8 mouse cellular contexts compared by ENCODE assay signal in genomic region chr5:65478224-65478623, GRCm38 (mm10). TPM values are rescaled to one million over a fixed set of nuclear protein-coding genes. Genes with fewer than 3 reads are reported as not detected.
DNase-seq lines count a peak whose midpoint lies in the region; ATAC-seq and TF ChIP-seq lines count a peak whose summit lies in the region.
"Had no signal": no experiment of that assay in that cellular context is flagged by ENCODE, and none has a peak within 500 bp of the region (broad histone marks: within the 10 kb centered on the region; RNA-seq: fewer than 3 reads in every experiment).

No protein-coding gene starts in this region.

- no peak overlapping the region for H3K4me3 ChIP-seq in kidney, embryonic 15.5 days (replicated peaks)
- no peak overlapping the region for H3K4me3 ChIP-seq in liver, embryonic 15.5 days (replicated peaks)

- peak; percentile 59 for TF ChIP-seq CTCF in Patski (IDR thresholded peaks at IDR 0.05)

- no peaks in the 10 kb centered on the region for H3K4me1 ChIP-seq in kidney, embryonic 15.5 days
- H3K4me1 ChIP-seq in liver, embryonic 15.5 days (replicated peaks), result peaks cover 43% of the 10 kb centered on the region

- no peaks in the 10 kb centered on the region for H3K27me3 ChIP-seq in kidney, embryonic 15.5 days
- no peaks in the 10 kb centered on the region for H3K27me3 ChIP-seq in Patski
- no peaks in the 10 kb centered on the region for H3K27me3 ChIP-seq in liver, embryonic 15.5 days

- 68% methylated on average over 4 of the region's 4 CpGs for WGBS in kidney, embryonic 15.5 days
- 54% methylated on average over 4 of the region's 4 CpGs for WGBS in liver, embryonic 15.5 days (ENCODE audit: insufficient replicate concordance)

- H3K27ac ChIP-seq in kidney, embryonic 15.5 days, result no peak overlapping the region
- peak overlapping the region; percentile 16; the same call in 1 of the 2 replicates for H3K27ac ChIP-seq in liver, embryonic 15.5 days (replicated peaks)

- no peaks in the 10 kb centered on the region for H3K9me3 ChIP-seq in kidney, embryonic 15.5 days (replicated peaks)
- no peaks in the 10 kb centered on the region for H3K9me3 ChIP-seq in liver, embryonic 15.5 days (replicated peaks)

- no peak overlapping the region for H3K9ac ChIP-seq in kidney, embryonic 15.5 days
- H3K9ac ChIP-seq in liver, embryonic 15.5 days, result no peak overlapping the region

- H3K36me3 ChIP-seq in kidney, embryonic 15.5 days, result no peaks in the 10 kb centered on the region
- H3K36me3 ChIP-seq in liver, embryonic 15.5 days (replicated peaks), result no peaks in the 10 kb centered on the region

- H3K4me2 ChIP-seq in kidney, embryonic 15.5 days, result no peak overlapping the region
- no peak overlapping the region for H3K4me2 ChIP-seq in liver, embryonic 15.5 days

- CTCF ChIA-PET in Patski (lab: Charles Lee), result no interaction called here

- DNase-seq in kidney, adult 9 months, result peak; percentile 37
- DNase-seq in CD4-positive, CD25-positive, alpha-beta regulatory T cell, adult 2 months (ENCODE audit: low read depth, low spot score), result peak; percentile 62
- no peak for DNase-seq in Patski (ENCODE audit: low read depth, low spot score)

- in situ Hi-C loops in Patski (cut with MboI; ENCODE audit: low pct_unique_long_range_greater_than_20kb), result no loop called here

- ATAC-seq in kidney, embryonic 15.5 days (replicated peaks; ENCODE audit: low FRiP score), result no peak
- no peak for ATAC-seq in Patski
- no peak for ATAC-seq in liver, embryonic 15.5 days (ENCODE audit: insufficient read depth)
- no peak for ATAC-seq in erythroblast, adult 5-6 weeks (replicated peaks; ENCODE audit: low FRiP score, poor library complexity, severe bottlenecking)
- no peak for ATAC-seq in megakaryocyte-erythroid progenitor cell, adult 5-6 weeks (replicated peaks; ENCODE audit: low FRiP score, low TSS enrichment, poor library complexity, severe bottlenecking)

- POLR2A ChIA-PET in Patski (lab: Charles Lee), result no interaction called here

RNA-seq across cellular contexts. Expression of gene Gm43552, which starts 14.4 kb away (rescaled TPM):
- not detected in 2 replicates for polyA plus RNA-seq in kidney, embryonic 15.5 days (2015; fragmentation: Nextera tagmentation; extraction: Ambion mirVana)
- polyA plus RNA-seq in Patski (2021), result not detected
- not detected in 2 replicates for polyA plus RNA-seq in liver, embryonic 15.5 days (2015; fragmentation: Nextera tagmentation; extraction: Ambion mirVana)
- not detected in 2 replicates for total RNA-seq in erythroblast, adult 5-6 weeks (2015; ENCODE audit: low replicate concordance)
- total RNA-seq in erythroblast, adult 5-6 weeks (2017; ENCODE audit: low replicate concordance), result not detected in 2 replicates
- not detected in 2 replicates for total RNA-seq in megakaryocyte-erythroid progenitor cell, adult 5-6 weeks (2014; fragmentation: Nextera tagmentation)
- total RNA-seq in megakaryocyte-erythroid progenitor cell, adult 5-6 weeks (2017), result not detected in 2 replicates
- polyA plus RNA-seq: limb, embryonic 14.5 days had no signal

RNA-seq across cellular contexts. Expression of gene Ugdh, which starts 42.5 kb away (rescaled TPM):
- 92.0 and 97.3 TPM in 2 replicates for polyA plus RNA-seq in kidney, embryonic 15.5 days (2015; fragmentation: Nextera tagmentation; extraction: Ambion mirVana)
- 64.2 TPM for polyA plus RNA-seq in Patski (2021)
- 18.5 and 22.2 TPM in 2 replicates for polyA plus RNA-seq in liver, embryonic 15.5 days (2015; fragmentation: Nextera tagmentation; extraction: Ambion mirVana)
- 10.8 and 23.0 TPM in 2 replicates for total RNA-seq in erythroblast, adult 5-6 weeks (2015; ENCODE audit: low replicate concordance)
- total RNA-seq in erythroblast, adult 5-6 weeks (2017; ENCODE audit: low replicate concordance), result 12.3 and 15.8 TPM in 2 replicates
- total RNA-seq in megakaryocyte-erythroid progenitor cell, adult 5-6 weeks (2014; fragmentation: Nextera tagmentation), result 12.1 and 14.1 TPM in 2 replicates
- 19.4 and 51.7 TPM in 2 replicates for total RNA-seq in megakaryocyte-erythroid progenitor cell, adult 5-6 weeks (2017)

RNA-seq across cellular contexts. Expression of gene Smim14, which starts 58.8 kb away (rescaled TPM):
- 96.9 and 107 TPM in 2 replicates for polyA plus RNA-seq in kidney, embryonic 15.5 days (2015; fragmentation: Nextera tagmentation; extraction: Ambion mirVana)
- 122 TPM for polyA plus RNA-seq in Patski (2021)
- 45.0 and 45.8 TPM in 2 replicates for polyA plus RNA-seq in liver, embryonic 15.5 days (2015; fragmentation: Nextera tagmentation; extraction: Ambion mirVana)
- 41.8 and 54.2 TPM in 2 replicates for total RNA-seq in erythroblast, adult 5-6 weeks (2015; ENCODE audit: low replicate concordance)
- total RNA-seq in erythroblast, adult 5-6 weeks (2017; ENCODE audit: low replicate concordance), result 17.6 and 26.3 TPM in 2 replicates
- 23.2 and 24.9 TPM in 2 replicates for total RNA-seq in megakaryocyte-erythroid progenitor cell, adult 5-6 weeks (2014; fragmentation: Nextera tagmentation)
- total RNA-seq in megakaryocyte-erythroid progenitor cell, adult 5-6 weeks (2017), result 26.1 and 26.9 TPM in 2 replicates

RNA-seq across cellular contexts. Expression of gene Ube2k, which starts 58.8 kb away (rescaled TPM):
- polyA plus RNA-seq in kidney, embryonic 15.5 days (2015; fragmentation: Nextera tagmentation; extraction: Ambion mirVana), result 171 and 184 TPM in 2 replicates
- polyA plus RNA-seq in Patski (2021), result 130 TPM
- 73.5 and 81.5 TPM in 2 replicates for polyA plus RNA-seq in liver, embryonic 15.5 days (2015; fragmentation: Nextera tagmentation; extraction: Ambion mirVana)
- 35.0 and 44.5 TPM in 2 replicates for total RNA-seq in erythroblast, adult 5-6 weeks (2015; ENCODE audit: low replicate concordance)
- 18.1 TPM in 2 replicates for total RNA-seq in erythroblast, adult 5-6 weeks (2017; ENCODE audit: low replicate concordance)
- total RNA-seq in megakaryocyte-erythroid progenitor cell, adult 5-6 weeks (2014; fragmentation: Nextera tagmentation), result 109 and 117 TPM in 2 replicates
- 53.3 and 60.8 TPM in 2 replicates for total RNA-seq in megakaryocyte-erythroid progenitor cell, adult 5-6 weeks (2017)
